Mouse (Mus musculus): ENCODE results near the gene Efr3b. TPM values are rescaled to one million over a fixed set of nuclear protein-coding genes. Genes with fewer than 3 reads are reported as not detected.

The Efr3b gene
- polyA plus RNA-seq, 1 experiment from 2014 or later, result 1.1 TPM

- Histone ChIP-seq H3K9ac (replicated peaks; ENCODE audit: low read depth) (no peak overlapping the region), H3K4me3 (ENCODE audit: low read depth, low read length) (peak overlapping the region; percentile 43), H3K27ac (ENCODE audit: low read length) (peak overlapping the region; percentile 65), H3K4me1 (ENCODE audit: insufficient read depth, low read depth, low read length) (no peaks in the 10 kb centered on the region), H3K27me3 (replicated peaks; ENCODE audit: insufficient read depth, low read length) (no peaks in the 10 kb centered on the region), H3K4me2 (replicated peaks; ENCODE audit: low read depth, low read length) (peak overlapping the region; percentile 75), H3K9me3 (ENCODE audit: low read length) (no peaks in the 10 kb centered on the region), H3K36me3 (ENCODE audit: insufficient read depth, low read length) (no peaks in the 10 kb centered on the region)
- TF ChIP-seq CTCF (IDR thresholded peaks at IDR 0.05) (peak; percentile 32), EP300 (IDR thresholded peaks at IDR 0.05) (no peak)
- ATAC-seq, result no peak
- WGBS, result 52% methylated on average over 4 of the region's 4 CpGs
- DNase-seq (ENCODE audit: low spot score), result no peak
These were observed 78.2 kb downstream of the Efr3b start for GRCm38 (mm10) chr12:3960553-3960952.

- Histone ChIP-seq H3K27me3 (replicated peaks; ENCODE audit: insufficient read depth, low read length) (0 out of 2 replicates have a peak, but pooled peaks cover 2% of the 10 kb centered on the region), H3K4me3 (ENCODE audit: low read depth, low read length) (peak overlapping the region; percentile 43), H3K36me3 (ENCODE audit: insufficient read depth, low read length) (no peaks in the 10 kb centered on the region), H3K27ac (ENCODE audit: low read length) (peak overlapping the region; percentile 65), H3K9ac (replicated peaks; ENCODE audit: low read depth) (peak overlapping the region; percentile 30; the same call in 1 of the 2 replicates), H3K4me1 (ENCODE audit: insufficient read depth, low read depth, low read length) (no peaks in the 10 kb centered on the region), H3K4me2 (replicated peaks; ENCODE audit: low read depth, low read length) (peak overlapping the region; percentile 75), H3K9me3 (ENCODE audit: low read length) (no peaks in the 10 kb centered on the region)
- 2% methylated on average over 53 of the region's 53 CpGs for WGBS
- DNase-seq (ENCODE audit: low spot score) (peak; percentile 90), ATAC-seq (peak; percentile 98)
- TF ChIP-seq EP300 (IDR thresholded peaks at IDR 0.05) (no peak), CTCF (IDR thresholded peaks at IDR 0.05) (no peak)
These were observed 78.7 kb downstream of the Efr3b start for GRCm38 (mm10) chr12:3959791-3960543.

- 14% methylated on average over 3 of the region's 3 CpGs for WGBS
These were observed 82.4 kb downstream of the Efr3b start for GRCm38 (mm10) chr12:3956351-3956750.

GRCm38 (mm10) chr12:3955371-3955770, 83.3 kb downstream of the Efr3b start:
- Histone ChIP-seq H3K9ac (replicated peaks; ENCODE audit: low read depth) (no peak overlapping the region), H3K36me3 (ENCODE audit: insufficient read depth, low read length) (no peaks in the 10 kb centered on the region), H3K4me1 (ENCODE audit: insufficient read depth, low read depth, low read length) (no peaks in the 10 kb centered on the region), H3K27ac (ENCODE audit: low read length) (no peak overlapping the region), H3K9me3 (ENCODE audit: low read length) (no peaks in the 10 kb centered on the region), H3K4me3 (ENCODE audit: low read depth, low read length) (no peak overlapping the region), H3K27me3 (replicated peaks; ENCODE audit: insufficient read depth, low read length) (0 out of 2 replicates have a peak, but pooled peaks cover 6% of the 10 kb centered on the region), H3K4me2 (replicated peaks; ENCODE audit: low read depth, low read length) (no peak overlapping the region)
- peak; percentile 53 for DNase-seq (ENCODE audit: low spot score)
- WGBS, result 28% methylated on average over 10 of the region's 10 CpGs
- no peak for TF ChIP-seq CTCF (IDR thresholded peaks at IDR 0.05)
- no peak for TF ChIP-seq EP300 (IDR thresholded peaks at IDR 0.05)
- ATAC-seq, result no peak

More at GRCm38 (mm10) chr12:3956351-3956750, 82.4 kb downstream of the Efr3b start:
- Histone ChIP-seq H3K4me2 (replicated peaks; ENCODE audit: low read depth, low read length) (no peak overlapping the region), H3K9me3 (ENCODE audit: low read length) (no peaks in the 10 kb centered on the region), H3K4me1 (ENCODE audit: insufficient read depth, low read depth, low read length) (no peaks in the 10 kb centered on the region), H3K9ac (replicated peaks; ENCODE audit: low read depth) (no peak overlapping the region), H3K4me3 (ENCODE audit: low read depth, low read length) (no peak overlapping the region), H3K27me3 (replicated peaks; ENCODE audit: insufficient read depth, low read length) (0 out of 2 replicates have a peak, but pooled peaks cover 6% of the 10 kb centered on the region), H3K36me3 (ENCODE audit: insufficient read depth, low read length) (no peaks in the 10 kb centered on the region), H3K27ac (ENCODE audit: low read length) (no peak overlapping the region)
- TF ChIP-seq CTCF (IDR thresholded peaks at IDR 0.05) (peak; percentile 41), EP300 (IDR thresholded peaks at IDR 0.05) (no peak)
- ATAC-seq, result no peak
- no peak for DNase-seq (ENCODE audit: low spot score)

GRCm38 (mm10) chr12:3954651-3955050, 84.1 kb downstream of the Efr3b start, which contains the start of gene Pomc:
TSS of gene Pomc (plus strand) at chr12:3954951.
- Histone ChIP-seq H3K36me3 (ENCODE audit: insufficient read depth, low read length) (no peaks in the 10 kb centered on the region), H3K9ac (replicated peaks; ENCODE audit: low read depth) (no peak within 1 kb of the TSS), H3K4me2 (replicated peaks; ENCODE audit: low read depth, low read length) (no peak within 1 kb of the TSS), H3K27ac (ENCODE audit: low read length) (no peak within 1 kb of the TSS), H3K9me3 (ENCODE audit: low read length) (no peaks in the 10 kb centered on the region), H3K4me3 (ENCODE audit: low read depth, low read length) (no peak within 1 kb of the TSS), H3K27me3 (replicated peaks; ENCODE audit: insufficient read depth, low read length) (0 out of 2 replicates have a peak, but pooled peaks cover 6% of the 10 kb centered on the region), H3K4me1 (ENCODE audit: insufficient read depth, low read depth, low read length) (no peaks in the 10 kb centered on the region)
- DNase-seq (ENCODE audit: low spot score), result no peak
- TF ChIP-seq EP300 (IDR thresholded peaks at IDR 0.05), result no peak
- no peak for TF ChIP-seq CTCF (IDR thresholded peaks at IDR 0.05)
- no peak for ATAC-seq
- 20% methylated on average over 22 of the region's 22 CpGs for WGBS

GRCm38 (mm10) chr12:3947503-3947902, 91.2 kb downstream of the Efr3b start:
- H3K27ac ChIP-seq (ENCODE audit: low read length), result no peak overlapping the region
- no peak overlapping the region for H3K9ac ChIP-seq (replicated peaks; ENCODE audit: low read depth)
- no peak overlapping the region for H3K4me3 ChIP-seq (ENCODE audit: low read depth, low read length)
- WGBS, result 57% methylated on average over 6 of the region's 6 CpGs
- ATAC-seq, result no peak
- H3K4me2 ChIP-seq (replicated peaks; ENCODE audit: low read depth, low read length), result no peak overlapping the region
- no peaks in the 10 kb centered on the region for H3K9me3 ChIP-seq (ENCODE audit: low read length)
- no peaks in the 10 kb centered on the region for H3K36me3 ChIP-seq (ENCODE audit: insufficient read depth, low read length)
- no peaks in the 10 kb centered on the region for H3K27me3 ChIP-seq (replicated peaks; ENCODE audit: insufficient read depth, low read length)
- DNase-seq (ENCODE audit: low spot score), result no peak
- no peak for TF ChIP-seq EP300 (IDR thresholded peaks at IDR 0.05)
- no peak for TF ChIP-seq CTCF (IDR thresholded peaks at IDR 0.05)
- H3K4me1 ChIP-seq (ENCODE audit: insufficient read depth, low read depth, low read length), result no peaks in the 10 kb centered on the region
